Mouse (Mus musculus) thymus, postnatal 10 days (tissue): Measurements from ENCODE around the gene Tgfbr3l.
"Not testable (repeated sequence)": the region's sequence is repeated elsewhere in the genome, so short reads cannot be mapped to it uniquely, and the experiment has no call there.

Experiments used
- DNase-seq, 2 experiments: peaks; one replicate each; pipeline ENCODE4 v3.0.0; 2021; ENCODE audit warnings: low spot score in 2 of 2

The Tgfbr3l gene

GRCm38 (mm10) chr8:4237814-4238433, 10.1 kb upstream of the Tgfbr3l start:
- no peak for DNase-seq

DNA sequence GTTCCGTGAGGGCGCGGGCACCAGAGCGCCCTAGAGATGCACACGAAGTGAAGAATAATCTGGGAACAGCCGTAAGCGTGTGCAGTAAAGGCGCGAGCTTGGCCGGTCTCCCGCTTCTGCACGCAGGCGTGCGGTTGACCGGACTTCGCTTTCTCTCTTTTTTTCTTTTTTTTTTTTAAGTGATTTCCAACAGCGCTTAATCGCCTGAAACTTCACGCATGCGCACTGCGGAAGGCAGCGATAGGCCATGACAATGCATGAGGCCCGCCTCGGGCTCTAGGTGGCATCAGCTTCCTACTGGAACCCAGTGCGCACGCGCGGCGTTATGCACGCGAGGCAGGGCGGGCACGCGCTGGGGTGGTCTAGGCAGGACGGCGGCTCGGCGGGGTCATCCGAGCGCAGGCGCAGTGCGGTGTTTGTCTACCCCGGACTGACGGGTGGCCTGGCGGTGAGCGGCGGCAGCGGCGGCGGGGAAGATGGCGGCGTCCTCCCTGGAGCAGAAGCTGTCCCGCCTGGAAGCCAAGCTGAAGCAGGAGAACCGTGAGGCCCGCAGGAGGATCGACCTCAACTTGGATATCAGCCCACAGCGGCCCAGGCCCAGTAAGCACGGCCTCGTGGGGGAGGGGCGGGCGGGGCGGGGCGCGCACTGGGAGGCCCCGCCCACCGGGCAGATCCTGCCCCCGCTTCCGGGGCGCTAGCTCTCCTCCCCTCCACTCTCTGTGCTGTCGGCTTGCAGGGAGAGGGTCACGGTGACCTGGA, 9.4 kb upstream of the Tgfbr3l start, which contains the start of the genes Map2k7 and Gm49320:
Gene Map2k7, plus strand, starts transcription at position 307 of the 759 bp plus-strand sequence.
Gene Gm49320, plus strand, starts transcription at position 432 of the 759 bp plus-strand sequence.
- peak; percentile 100 for DNase-seq

- DNase-seq, result no peak
Observed at GRCm38 (mm10) chr8:4239193-4239890, 8.7 kb upstream of the Tgfbr3l start.

DNA sequence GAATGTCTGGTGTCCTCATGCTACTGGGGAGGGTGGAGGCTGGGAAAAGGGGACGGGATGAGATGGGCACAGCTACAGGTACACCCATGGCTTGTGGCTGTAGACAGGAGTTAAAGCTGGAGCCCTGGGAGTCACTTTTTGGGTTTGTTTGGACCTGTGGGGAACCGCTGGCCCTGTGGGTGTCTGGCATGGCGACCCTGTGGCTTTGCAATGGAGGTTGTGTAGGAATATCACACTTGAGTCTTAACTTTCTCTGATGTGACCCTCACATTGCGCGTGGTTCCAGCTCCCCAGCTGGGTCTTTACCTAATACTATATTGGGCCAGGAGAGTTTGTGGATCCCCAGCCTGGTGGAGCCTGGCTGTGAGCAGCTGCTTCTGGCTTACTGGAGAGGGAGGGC, 3.0 kb upstream of the Tgfbr3l start:
- DNase-seq, result no peak

GRCm38 (mm10) chr8:4245737-4246136, 2.3 kb upstream of the Tgfbr3l start:
- no peak for DNase-seq

DNA sequence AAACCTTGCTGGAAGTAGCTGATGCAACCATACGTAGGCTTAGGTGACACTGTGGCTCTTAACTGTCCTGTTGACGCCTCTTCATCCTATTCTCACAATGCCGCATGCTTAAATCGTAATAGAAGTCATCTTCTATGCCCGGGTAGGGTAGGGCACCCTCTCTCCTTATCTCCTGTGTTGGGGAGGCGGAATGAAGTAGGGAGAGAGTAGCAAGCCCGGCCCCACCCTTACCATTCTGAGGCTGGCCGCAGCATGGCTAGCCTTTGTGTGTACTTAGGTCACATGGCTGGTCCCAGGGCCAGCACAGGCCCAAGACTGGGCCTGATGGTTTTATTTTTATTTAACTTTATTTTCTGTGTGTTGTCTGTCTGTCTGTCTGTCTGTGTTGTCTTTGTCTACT, 773 bp upstream of the Tgfbr3l start:
- DNase-seq, result no peak

- no peak for DNase-seq
Observed at GRCm38 (mm10) chr8:4249213-4249612, 1.2 kb downstream of the Tgfbr3l start.

- DNase-seq, result peak; percentile 70 to 89
Observed at GRCm38 (mm10) chr8:4250306-4250970, 2.4 kb downstream of the Tgfbr3l start.

DNA sequence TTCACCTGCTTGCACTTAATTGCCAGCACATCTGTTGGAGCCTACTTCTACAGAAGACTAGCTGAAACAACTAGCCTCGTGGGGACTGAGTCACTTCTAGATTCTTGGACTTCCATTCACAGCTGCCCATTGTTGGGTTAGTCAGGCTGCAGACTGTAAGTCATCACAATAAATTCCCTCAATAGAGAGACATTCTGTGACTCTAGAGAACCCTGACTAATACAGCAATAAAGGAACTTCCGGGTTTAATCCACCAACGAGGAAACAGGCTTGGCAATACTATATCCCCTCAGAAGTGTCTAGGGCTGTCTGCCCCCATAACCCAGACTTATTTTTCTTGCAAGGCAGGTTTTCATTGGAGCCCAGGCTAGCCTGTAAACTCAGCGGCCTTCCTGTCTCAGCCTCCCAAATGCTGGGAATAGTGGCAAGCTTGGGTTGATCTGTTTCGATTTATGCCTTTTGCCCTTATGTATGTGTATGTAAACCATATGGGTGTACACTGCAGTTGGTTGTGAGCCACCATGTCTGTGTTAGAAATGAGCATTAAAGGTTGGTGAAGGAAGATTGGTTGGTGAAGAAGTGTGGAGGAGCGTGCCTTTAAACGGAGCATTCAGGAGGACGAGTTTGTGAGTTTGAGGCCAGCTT, 4.2 kb downstream of the Tgfbr3l start:
- no peak for DNase-seq

DNA sequence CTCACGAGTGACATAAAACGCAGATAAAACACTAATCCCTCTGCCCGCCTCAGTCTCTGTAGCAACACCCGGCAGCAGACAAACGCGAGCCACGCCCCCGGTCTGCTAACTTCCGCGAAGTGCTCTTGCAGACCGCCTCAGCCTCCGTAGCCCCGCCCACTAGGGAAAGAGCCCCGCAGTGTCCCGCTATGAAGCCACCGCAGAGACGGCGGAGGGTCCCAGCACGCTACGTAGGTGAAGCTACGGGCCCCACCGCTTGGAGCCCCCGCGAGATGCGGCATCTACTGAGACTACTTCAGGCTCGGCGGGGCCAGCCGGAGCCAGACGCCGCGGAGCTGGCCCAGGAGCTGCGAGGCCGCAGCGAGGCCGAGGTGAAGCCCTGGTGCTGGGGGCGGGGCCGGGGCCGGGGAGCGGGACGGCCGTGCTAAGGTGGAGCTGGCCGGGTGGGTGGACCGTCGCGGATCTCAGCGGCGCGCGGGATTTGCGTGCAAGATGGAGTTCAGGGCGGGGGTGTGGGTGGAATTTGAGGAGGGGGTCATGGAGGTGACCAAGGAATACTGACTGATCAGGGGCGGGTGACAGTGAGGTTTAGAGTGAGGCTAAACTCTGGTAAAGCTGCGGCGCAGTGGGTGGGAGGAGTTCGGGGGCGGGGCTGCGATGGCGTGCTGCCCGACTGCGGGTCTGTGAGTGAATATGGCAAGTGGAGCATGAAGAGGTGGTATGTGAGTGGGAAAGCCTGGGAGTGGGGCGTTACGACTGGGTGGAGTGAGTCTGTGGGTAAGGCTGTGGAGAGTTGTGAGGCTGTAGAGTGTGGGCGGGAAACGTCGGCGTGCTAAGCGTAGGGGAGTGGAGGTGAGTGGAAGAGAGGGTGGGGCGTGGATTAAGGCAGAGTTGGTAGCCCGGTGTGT, 5.2 kb downstream of the Tgfbr3l start, which contains the start of gene Snapc2:
Gene Snapc2, plus strand, starts transcription at position 147 of the 908 bp plus-strand sequence.
- DNase-seq, result peak; percentile 91 to 96

DNA sequence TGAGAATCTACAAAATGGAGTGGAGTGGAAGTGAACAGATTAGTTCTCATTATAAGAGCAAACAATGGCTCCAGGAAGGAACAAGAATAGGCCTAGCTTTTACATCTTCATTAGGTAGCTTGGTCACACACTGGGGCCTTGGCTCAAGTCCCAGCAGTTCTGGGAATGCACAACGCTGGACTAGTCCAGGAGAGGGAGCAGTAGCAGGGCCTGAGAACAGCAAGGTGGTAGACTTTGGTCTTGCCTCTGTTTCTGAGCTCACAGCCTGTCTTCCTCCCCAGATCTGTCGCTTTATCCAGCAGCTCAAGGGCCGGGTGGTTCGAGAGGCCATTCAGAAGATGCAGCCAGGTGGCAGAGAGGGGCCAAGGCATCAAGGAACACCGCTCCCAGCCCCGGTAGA, 6.0 kb downstream of the Tgfbr3l start:
- no peak for DNase-seq

GRCm38 (mm10) chr8:4255471-4255870, 7.5 kb downstream of the Tgfbr3l start:
- DNase-seq, result not testable (repeated sequence)

DNA sequence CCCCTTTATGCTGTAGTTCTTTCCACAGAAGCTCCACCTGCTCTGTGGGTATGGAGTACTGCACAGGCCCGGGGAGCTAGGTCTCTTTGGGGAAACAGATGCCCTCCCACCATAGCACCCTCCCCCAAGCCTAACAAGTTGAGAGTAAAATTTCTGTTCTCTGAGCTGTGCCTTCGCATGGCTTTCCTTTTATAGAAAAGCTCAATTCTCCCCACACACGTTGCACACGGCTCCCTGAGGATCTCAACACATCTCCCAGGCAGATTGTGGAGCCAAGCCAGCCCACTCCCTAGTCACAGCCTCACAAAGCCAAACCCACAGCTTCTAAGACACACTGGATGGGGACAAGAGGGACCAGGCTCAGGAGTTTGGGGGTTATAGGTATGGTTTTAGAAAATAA, 8.9 kb downstream of the Tgfbr3l start:
- DNase-seq, result no peak

GRCm38 (mm10) chr8:4257350-4257749, 9.3 kb downstream of the Tgfbr3l start:
- DNase-seq, result no peak

- peak; percentile 78 to 88 for DNase-seq
Observed at GRCm38 (mm10) chr8:4258233-4258632, 10.2 kb downstream of the Tgfbr3l start.

DNA sequence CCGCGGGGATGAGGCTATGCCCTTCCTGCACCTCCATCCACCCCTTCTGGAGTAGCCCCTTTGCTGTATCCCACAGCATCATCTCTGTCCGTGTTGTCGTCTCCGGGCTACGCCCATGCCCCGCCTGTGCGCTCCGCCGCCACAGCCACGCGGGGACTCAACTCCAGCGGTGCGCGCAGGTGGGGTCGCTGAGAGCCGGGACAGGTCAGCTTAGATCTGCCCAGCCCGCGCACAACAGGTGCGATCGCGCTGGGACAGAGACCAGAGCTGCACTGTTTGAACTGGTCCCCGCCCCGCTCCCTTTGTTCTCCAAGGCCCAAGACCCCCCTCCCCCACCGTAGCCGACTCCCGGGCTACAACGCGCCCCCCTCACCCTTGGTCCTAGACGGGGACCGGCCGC, 10.7 kb downstream of the Tgfbr3l start:
- peak in 1 of 2 experiments; percentile 46 for DNase-seq

GRCm38 (mm10) chr8:4259125-4259804, 11.3 kb downstream of the Tgfbr3l start, which contains the start of gene Ctxn1:
Gene Ctxn1, minus strand, starts transcription at chr8:4259274.
- DNase-seq, result peak; percentile 92 to 97

DNA sequence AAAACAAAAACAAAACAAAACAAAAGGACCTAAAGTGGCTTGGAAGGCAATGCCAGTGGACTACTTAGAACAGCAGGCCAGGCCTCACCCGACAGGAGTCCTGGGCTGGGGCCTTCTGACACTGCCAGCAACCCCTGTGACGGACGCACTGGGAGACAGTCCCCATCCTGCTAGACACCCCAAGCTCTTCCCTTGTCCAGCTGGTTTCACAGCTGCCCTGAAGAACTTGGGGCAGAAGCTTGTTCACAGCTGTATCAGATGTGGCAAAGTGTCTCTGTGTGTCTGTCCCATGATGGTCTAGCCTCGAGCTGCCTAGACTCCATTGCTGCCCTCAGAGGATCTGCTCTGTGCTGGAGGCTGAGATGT, 11.8 kb downstream of the Tgfbr3l start:
- no peak for DNase-seq

GRCm38 (mm10) chr8:4263105-4263791, 15.2 kb downstream of the Tgfbr3l start:
- DNase-seq, result no peak
